Comparison of ENCODE assay signal across 22 mouse cellular contexts in genomic region chr6:29101248-29101864, GRCm38 (mm10). TPM values are rescaled to one million over a fixed set of nuclear protein-coding genes. Genes with fewer than 3 reads are reported as not detected.
DNase-seq lines count a peak whose midpoint lies in the region; ATAC-seq and TF ChIP-seq lines count a peak whose summit lies in the region.
"Had no signal": no experiment of that assay in that cellular context is flagged by ENCODE, and none has a peak within 500 bp of the region (broad histone marks: within the 10 kb centered on the region; RNA-seq: fewer than 3 reads in every experiment).

No protein-coding gene starts in this region.

- H3K4me3 ChIP-seq in hindbrain, postnatal 0 days (ENCODE audit: low read length): no peak overlapping the region
- H3K4me3 ChIP-seq in hindbrain, embryonic 11.5 days (ENCODE audit: low read depth, low read length): no peak overlapping the region
- H3K4me3 ChIP-seq: embryonic facial prominence, embryonic 13.5 days; heart, embryonic 15.5 days; kidney, embryonic 15.5 days; liver, embryonic 13.5 days; midbrain, embryonic 13.5 days; neural tube, embryonic 13.5 days had no signal

- TF ChIP-seq CTCF in hindbrain, postnatal 0 days (IDR thresholded peaks at IDR 0.05; ENCODE audit: low read depth): no peak

- no peaks in the 10 kb centered on the region for H3K27me3 ChIP-seq in hindbrain, postnatal 0 days (ENCODE audit: insufficient read depth, low read length)
- no peaks in the 10 kb centered on the region for H3K27me3 ChIP-seq in hindbrain, embryonic 11.5 days (ENCODE audit: control insufficient read depth, insufficient read depth, low read length)
- H3K27me3 ChIP-seq: embryonic facial prominence, embryonic 13.5 days; heart, embryonic 15.5 days; kidney, embryonic 15.5 days; liver, embryonic 13.5 days; midbrain, embryonic 13.5 days; neural tube, embryonic 13.5 days; Patski had no signal

- H3K4me1 ChIP-seq in hindbrain, postnatal 0 days (ENCODE audit: insufficient read depth, low read length): no peaks in the 10 kb centered on the region
- H3K4me1 ChIP-seq in hindbrain, embryonic 11.5 days (replicated peaks; ENCODE audit: control insufficient read depth, insufficient read depth, low read length): no peaks in the 10 kb centered on the region
- H3K4me1 ChIP-seq: heart, embryonic 15.5 days; neural tube, embryonic 13.5 days had no signal

- no peak overlapping the region for H3K27ac ChIP-seq in hindbrain, postnatal 0 days
- no peak overlapping the region for H3K27ac ChIP-seq in hindbrain, embryonic 11.5 days (ENCODE audit: low read depth, low read length)
- H3K27ac ChIP-seq: embryonic facial prominence, embryonic 13.5 days; heart, embryonic 15.5 days; kidney, embryonic 15.5 days; liver, embryonic 13.5 days; midbrain, embryonic 13.5 days; neural tube, embryonic 13.5 days had no signal

- peak; percentile 76 to 77 for DNase-seq in cerebellum, postnatal 10 days
- no peak for DNase-seq in cerebellum, postnatal 4 days (ENCODE audit: low spot score in 2 of 2)
- peak; percentile 63 for DNase-seq in hindbrain, postnatal 0 days (ENCODE audit: low spot score)
- no peak for DNase-seq in hindbrain, embryonic 11.5 days (ENCODE audit: low spot score)
- DNase-seq in layer of hippocampus, adult 9-11 months: peak; percentile 75
- DNase-seq in right cerebral cortex, adult 2 months (ENCODE audit: low spot score in 2 of 2): peak; percentile 60 to 62
- DNase-seq in natural killer cell, adult 2 months (ENCODE audit: low spot score in 2 of 2): no peak
- DNase-seq: cerebellum, adult 8-10 months; liver, embryonic 13.5 days; lung, postnatal 10 days; retina, postnatal 1 day; thymus, adult 18-20 months had no signal

- no peaks in the 10 kb centered on the region for H3K9me3 ChIP-seq in hindbrain, postnatal 0 days (ENCODE audit: low read length)
- H3K9me3 ChIP-seq in hindbrain, embryonic 11.5 days (ENCODE audit: control insufficient read depth, low read length): no peaks in the 10 kb centered on the region
- H3K9me3 ChIP-seq: heart, embryonic 15.5 days; kidney, embryonic 15.5 days; liver, embryonic 13.5 days; midbrain, embryonic 13.5 days; neural tube, embryonic 13.5 days had no signal

- no peak overlapping the region for H3K9ac ChIP-seq in hindbrain, postnatal 0 days (replicated peaks; ENCODE audit: low read length)
- H3K9ac ChIP-seq in hindbrain, embryonic 11.5 days (ENCODE audit: low read depth, low read length): no peak overlapping the region
- H3K9ac ChIP-seq: embryonic facial prominence, embryonic 13.5 days; heart, embryonic 15.5 days; kidney, embryonic 15.5 days; liver, embryonic 13.5 days; midbrain, embryonic 13.5 days; neural tube, embryonic 13.5 days had no signal

- 63% methylated on average over 9 of the region's 9 CpGs for WGBS in hindbrain, postnatal 0 days
- 95% methylated on average over 9 of the region's 9 CpGs for WGBS in hindbrain, embryonic 11.5 days

- H3K36me3 ChIP-seq in hindbrain, postnatal 0 days (ENCODE audit: insufficient read depth, low read length): no peaks in the 10 kb centered on the region
- H3K36me3 ChIP-seq in hindbrain, embryonic 11.5 days (ENCODE audit: control insufficient read depth, insufficient read depth, low read length): no peaks in the 10 kb centered on the region
- H3K36me3 ChIP-seq: embryonic facial prominence, embryonic 13.5 days; heart, embryonic 15.5 days; kidney, embryonic 15.5 days; liver, embryonic 13.5 days; midbrain, embryonic 13.5 days; neural tube, embryonic 13.5 days had no signal

- peak; percentile 84 for ATAC-seq in hindbrain, postnatal 0 days
- no peak for ATAC-seq in hindbrain, embryonic 11.5 days (ENCODE audit: low FRiP score)
- no peak for ATAC-seq in erythroblast, adult 5-6 weeks (replicated peaks; ENCODE audit: low FRiP score, poor library complexity, severe bottlenecking)
- ATAC-seq: midbrain, embryonic 13.5 days; Patski had no signal

- no peak overlapping the region for H3K4me2 ChIP-seq in hindbrain, postnatal 0 days (ENCODE audit: low read depth, low read length)
- no peak overlapping the region for H3K4me2 ChIP-seq in hindbrain, embryonic 11.5 days (replicated peaks; ENCODE audit: low read depth, low read length)
- H3K4me2 ChIP-seq: embryonic facial prominence, embryonic 13.5 days; heart, embryonic 15.5 days; kidney, embryonic 15.5 days; liver, embryonic 13.5 days; midbrain, embryonic 13.5 days; neural tube, embryonic 13.5 days had no signal

RNA-seq across cellular contexts. Expression of gene Lep, which starts 41.3 kb away (rescaled TPM):
- not detected in 2 replicates for total RNA-seq in hindbrain, postnatal 0 days (2014; rRNA removed)
- not detected in 2 replicates for polyA plus RNA-seq in hindbrain, postnatal 0 days (2015; fragmentation: Nextera tagmentation; extraction: Ambion mirVana)
- not detected in 2 replicates for polyA plus RNA-seq in hindbrain, embryonic 11.5 days (2014; fragmentation: Nextera tagmentation; extraction: Ambion mirVana)
- not detected in 2 replicates for total RNA-seq in erythroblast, adult 5-6 weeks (2015; ENCODE audit: low replicate concordance)
- not detected in 2 replicates for total RNA-seq in erythroblast, adult 5-6 weeks (2017; ENCODE audit: low replicate concordance)
- total RNA-seq: granulocyte monocyte progenitor cell, adult 5-6 weeks; left cerebral cortex, adult 8-10 months had no signal
- polyA plus RNA-seq: embryonic facial prominence, embryonic 13.5 days; frontal cortex, adult 2 months; heart, embryonic 15.5 days; kidney, embryonic 15.5 days; liver, embryonic 13.5 days; midbrain, embryonic 13.5 days; neural tube, embryonic 13.5 days had no signal

Comparison
In these comparisons a context has a peak if more than half of its experiments do, and no peak if none do; other contexts are left out.
1. DNase-seq: peak in cerebellum, postnatal 10 days (2 of 2), hindbrain, postnatal 0 days (single experiment), layer of hippocampus, adult 9-11 months (single experiment) and right cerebral cortex, adult 2 months (2 of 2); none in cerebellum, postnatal 4 days (0 of 2), hindbrain, embryonic 11.5 days (single experiment) and natural killer cell, adult 2 months (0 of 2).